Mouse (Mus musculus) stomach, postnatal 0 days (tissue): ENCODE data around the gene Pnpla7.

Source experiments
- CTCF ChIP-seq: IDR thresholded peaks from 2 replicates; pipeline ENCODE4 v1.5.1; 2016; ENCODE audit warnings: antibody characterized with exemption, low read depth, mild to moderate bottlenecking, moderate library complexity
- EP300 ChIP-seq: optimal IDR thresholded peaks from 2 replicates; pipeline ENCODE3; 2016; ENCODE audit warnings: antibody characterized with exemption

GRCm38 (mm10) chr2:25087842-25088241 is 112.0 kb downstream of the Pnpla7 start:
- TF ChIP-seq CTCF, result no peak
- no peak for TF ChIP-seq EP300
